Mouse (Mus musculus) T-helper 17 cell (primary cell): ENCODE data around the gene Rnf152.

Source experiments
- in situ Hi-C, 2 experiments: fragments of 300-600 bp; cut with MboI, MseI; formaldehyde crosslinking; loops; 1 replicate in 1 of 2; 2 replicates in 1 of 2; pipeline ENCODE4 v1.15.1; 2025; ENCODE audit warnings: high pct_unique_total_duplicates in 2 of 2

Gene Rnf152

GRCm38 (mm10) chr1:105314010-105314800, 42.3 kb downstream of the Rnf152 start:
- in situ Hi-C loops, result no loop called here

GRCm38 (mm10) chr1:105312601-105312901, 44.0 kb downstream of the Rnf152 start:
- in situ Hi-C loops, result no loop called here

GRCm38 (mm10) chr1:105311899-105312600, 44.5 kb downstream of the Rnf152 start:
- in situ Hi-C loops, result no loop called here

DNA sequence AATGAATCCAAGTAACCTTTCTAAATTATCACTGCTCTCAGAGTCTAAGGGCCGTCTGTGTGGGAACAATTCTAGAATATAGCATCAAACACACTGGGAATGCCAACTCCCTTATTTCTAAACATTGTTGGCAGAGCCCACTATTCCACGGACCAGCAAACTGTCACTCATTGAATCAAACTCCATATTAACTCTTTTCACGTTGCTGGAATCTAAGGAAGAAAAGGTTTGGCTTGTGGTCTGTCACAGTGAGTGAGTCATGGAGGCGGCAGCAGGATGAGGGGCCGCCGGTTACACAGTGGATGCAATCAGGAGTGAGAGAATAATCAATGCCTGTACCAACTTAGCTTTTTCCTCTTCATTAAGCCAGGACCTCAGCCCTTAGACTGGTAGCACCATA, 54.3 kb downstream of the Rnf152 start:
- in situ Hi-C loops, result no loop called here

DNA sequence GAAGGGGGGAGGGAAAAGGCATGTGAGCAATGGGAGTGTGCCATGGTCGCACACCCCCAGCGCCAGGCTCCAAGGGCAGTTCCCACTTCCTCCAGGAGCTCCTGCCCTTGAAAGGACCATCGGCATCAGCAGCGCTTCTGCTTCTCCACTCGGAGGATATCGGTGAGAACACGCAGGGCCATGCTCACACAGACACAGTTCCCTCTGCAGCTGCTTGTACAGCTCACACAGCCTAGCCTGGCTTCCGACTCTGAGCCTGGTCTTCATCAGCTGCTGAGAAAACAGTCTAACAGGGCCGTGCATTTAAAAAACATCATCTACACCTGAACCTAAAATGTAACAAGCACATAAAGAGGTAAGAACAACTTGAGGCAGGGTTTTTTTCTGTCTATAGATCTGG, 54.7 kb downstream of the Rnf152 start:
- in situ Hi-C loops, result no loop called here

GRCm38 (mm10) chr1:105291859-105292258, 64.7 kb downstream of the Rnf152 start:
- in situ Hi-C loops, result no loop called here

- in situ Hi-C loops, result no loop called here
Measured at GRCm38 (mm10) chr1:105287536-105287935, 69.0 kb downstream of the Rnf152 start.

DNA sequence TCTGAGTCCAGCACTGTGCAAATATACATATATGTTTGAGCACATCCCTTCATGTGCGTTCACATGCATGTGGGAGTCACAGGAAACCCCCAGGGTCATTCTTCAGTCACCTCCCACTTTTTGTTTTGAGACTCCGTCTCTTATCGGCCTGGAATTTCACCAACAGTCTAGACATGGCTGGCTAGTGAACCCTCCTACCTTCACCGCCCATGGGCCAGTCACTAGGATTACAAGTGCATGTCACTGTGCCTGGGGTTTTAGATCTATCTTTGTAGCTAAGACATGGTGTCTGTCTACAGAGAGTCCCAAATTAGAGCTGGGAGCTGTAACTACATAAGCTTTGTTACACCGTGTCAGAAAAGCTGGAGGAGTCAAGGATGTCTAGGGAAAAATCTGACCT, 69.6 kb downstream of the Rnf152 start:
- in situ Hi-C loops, result no loop called here

DNA sequence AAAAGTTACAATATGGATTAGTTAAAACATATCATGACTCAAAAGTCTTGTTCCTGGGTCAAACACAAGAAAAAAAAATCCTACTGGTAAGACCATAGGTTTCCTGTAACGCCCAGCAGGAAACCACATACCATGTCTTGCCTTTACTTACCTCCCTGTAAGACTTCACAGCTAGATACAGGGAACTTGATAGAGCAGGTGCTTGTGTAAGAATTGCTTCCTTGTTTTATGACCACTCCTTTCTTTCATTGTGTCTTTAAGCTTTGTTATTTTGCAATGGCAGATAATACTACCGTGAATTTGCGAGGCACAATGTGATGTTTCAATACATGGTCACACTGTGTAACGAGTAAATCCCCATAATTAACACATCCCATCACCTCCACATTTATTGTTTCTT, 71.5 kb downstream of the Rnf152 start:
- in situ Hi-C loops, result no loop called here

DNA sequence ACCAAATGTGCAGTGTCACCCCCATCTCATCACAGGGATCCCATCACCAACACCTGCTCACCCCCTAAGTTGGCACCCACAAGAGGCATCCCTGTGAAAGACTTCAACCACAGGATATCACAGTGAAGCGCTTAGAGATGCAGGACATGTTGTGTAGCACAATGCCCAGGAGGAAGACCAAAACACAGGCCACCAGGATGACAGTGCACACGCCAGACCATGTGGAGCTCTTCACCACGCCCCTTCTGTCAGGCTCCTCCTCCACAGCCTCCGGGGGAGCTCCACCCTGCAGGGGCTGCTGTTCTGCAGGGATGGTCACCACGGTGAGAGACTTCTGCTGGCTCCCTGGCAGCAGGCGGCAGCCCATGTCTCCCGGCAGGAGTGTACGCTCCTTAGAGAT, 72.4 kb downstream of the Rnf152 start:
- in situ Hi-C loops, result no loop called here

- in situ Hi-C loops, result no loop called here
Measured at GRCm38 (mm10) chr1:105281277-105281676, 75.2 kb downstream of the Rnf152 start.

DNA sequence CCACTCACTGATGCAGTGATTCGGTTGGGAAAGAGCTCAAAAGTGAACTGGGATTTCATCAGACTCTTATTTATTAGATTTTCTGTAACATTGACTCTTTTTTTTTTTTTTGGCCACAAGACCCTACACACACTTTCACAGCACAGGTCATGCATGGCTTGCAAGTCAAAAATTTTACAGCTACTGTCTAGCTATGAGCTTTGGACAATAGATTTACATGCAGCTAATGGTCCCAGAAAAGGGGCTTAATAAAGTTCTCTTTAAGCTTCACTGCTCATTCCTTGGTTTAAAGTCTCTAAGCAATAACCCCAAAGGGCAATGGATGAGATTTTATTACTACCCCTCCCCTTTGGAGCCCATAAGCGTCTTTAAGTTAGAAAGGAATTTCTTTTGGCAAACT, 76.3 kb downstream of the Rnf152 start:
- in situ Hi-C loops, result no loop called here

DNA sequence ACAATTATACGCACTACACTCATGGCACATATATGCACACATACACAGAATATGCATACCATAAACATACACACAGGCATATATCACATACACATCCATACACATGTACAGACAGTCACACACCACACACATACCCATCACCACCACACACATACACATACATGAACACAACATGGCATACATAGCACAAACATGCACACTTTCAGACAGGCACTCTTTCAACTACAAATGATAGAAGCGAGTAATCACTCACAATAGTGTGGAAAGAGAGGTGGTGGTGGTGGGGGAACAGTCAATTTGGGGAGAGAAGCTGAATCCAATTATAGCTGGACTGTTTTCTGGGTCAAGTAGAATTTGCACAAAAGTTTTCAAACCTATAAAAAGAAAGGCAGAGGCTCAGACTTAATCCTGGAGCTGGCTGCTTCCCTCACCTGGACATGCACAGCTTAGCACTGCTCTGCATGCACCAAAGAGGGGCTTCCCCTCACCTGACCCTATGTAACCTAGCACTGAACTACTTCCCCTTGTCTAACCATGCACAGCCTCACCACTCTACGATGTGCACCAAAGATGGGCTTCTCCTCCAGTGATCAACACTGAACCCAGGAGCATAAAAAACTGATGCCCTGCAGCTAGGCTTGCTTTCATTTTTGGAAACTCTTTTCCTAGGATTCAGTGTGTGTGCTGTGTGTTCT, 81.9 kb downstream of the Rnf152 start:
- in situ Hi-C loops, result no loop called here

- in situ Hi-C loops, result no loop called here
Measured at GRCm38 (mm10) chr1:105271104-105271503, 85.4 kb downstream of the Rnf152 start.

GRCm38 (mm10) chr1:105263283-105264033, 93.1 kb downstream of the Rnf152 start:
- in situ Hi-C loops, result no loop called here

GRCm38 (mm10) chr1:105260200-105260599, 96.3 kb downstream of the Rnf152 start:
- in situ Hi-C loops, result no loop called here

DNA sequence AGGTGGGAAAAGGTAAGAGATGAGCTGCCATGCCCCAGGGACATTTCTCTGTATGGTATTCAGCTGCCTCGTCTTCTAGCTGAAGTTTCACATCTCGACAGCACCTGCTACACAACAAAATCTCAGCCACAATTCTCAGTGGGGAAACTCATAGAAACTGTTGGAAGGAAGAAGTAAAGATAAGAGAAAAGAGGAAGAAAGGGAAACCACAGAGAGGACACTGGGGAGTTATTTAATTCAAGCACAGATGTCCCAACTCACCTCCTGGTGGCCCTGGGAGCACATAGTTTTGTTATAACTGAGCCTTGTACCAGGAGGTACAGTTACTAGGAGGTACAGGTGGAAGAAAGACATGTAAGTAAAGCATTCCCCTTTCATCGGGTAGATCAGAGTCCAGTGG, 99.3 kb downstream of the Rnf152 start:
- in situ Hi-C loops, result no loop called here

- in situ Hi-C loops, result no loop called here
Measured at GRCm38 (mm10) chr1:105249190-105249589, 107.3 kb downstream of the Rnf152 start.

- in situ Hi-C loops, result no loop called here
Measured at GRCm38 (mm10) chr1:105246651-105247050, 109.9 kb downstream of the Rnf152 start.

GRCm38 (mm10) chr1:105246075-105246574, 110.4 kb downstream of the Rnf152 start:
- in situ Hi-C loops, result no loop called here

DNA sequence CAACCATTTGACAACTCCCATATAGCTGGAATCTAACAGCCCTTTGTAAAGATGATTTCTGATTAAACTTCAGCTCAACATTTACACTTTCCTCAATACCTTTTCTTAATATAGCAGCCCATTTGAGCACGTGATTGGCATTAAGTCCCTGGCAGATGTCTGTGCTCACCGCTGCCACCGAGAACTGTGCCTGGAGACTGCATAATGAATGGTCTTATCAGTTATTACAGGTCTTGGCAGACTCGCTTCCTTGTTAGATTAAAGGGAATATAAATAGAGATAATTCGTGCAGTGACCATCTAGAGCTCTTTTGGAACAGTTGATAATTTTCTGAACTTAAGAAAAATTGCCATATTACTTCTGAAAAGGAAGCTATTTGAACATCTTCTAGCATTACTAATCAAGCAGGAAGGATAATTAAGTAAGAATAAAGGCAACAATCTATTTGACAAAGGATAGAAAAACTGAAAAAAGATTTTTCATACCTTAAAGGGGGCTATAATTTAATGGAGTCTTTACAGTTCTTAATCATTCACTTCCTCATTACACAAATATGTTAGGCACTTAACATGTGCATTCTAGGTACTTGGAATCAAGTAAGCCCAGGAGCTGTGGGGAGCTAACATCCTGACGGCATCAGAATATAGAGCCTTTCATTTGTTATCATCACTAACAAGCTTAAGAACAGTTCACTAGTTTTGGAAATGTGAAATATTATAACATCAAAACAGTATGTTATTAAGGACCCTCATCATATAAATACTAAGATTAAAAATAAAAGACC, 113.0 kb downstream of the Rnf152 start:
- in situ Hi-C loops, result no loop called here
